Mouse (Mus musculus): ENCODE results near the gene Rps23.

GRCm38 (mm10) chr13:90926938-90927633 is 4.3 kb downstream of the Rps23 start:
- TF ChIP-seq CTCF (IDR thresholded peaks at IDR 0.05; ENCODE audit: low read depth, low read length) (no peak), POLR2A (IDR thresholded peaks at IDR 0.05; ENCODE audit: extremely low read depth, insufficient read depth, low read length) (no peak)
